Mouse (Mus musculus) left cerebral cortex, postnatal 4 days (tissue): ENCODE results near the gene Mark3. TPM values are rescaled to one million over a fixed set of nuclear protein-coding genes. Genes with fewer than 3 reads are reported as not detected.
"Not testable (repeated sequence)": the region's sequence is repeated elsewhere in the genome, so short reads cannot be mapped to it uniquely, and the experiment has no call there.

Experiments
- DNase-seq: peaks from one replicate; pipeline ENCODE4 v3.0.0-alpha.2; 2022
- intact Hi-C: fragments of 180-260 bp; cut with DNase I; formaldehyde crosslinking; loops from one replicate; pipeline ENCODE4 v1.15.1; 2025
- total RNA-seq, 2 experiments: library from RNA; stranded (reverse); gene quantifications; 2 replicates each; pipeline ENCODE4 v1.2.3; 2021

The Mark3 gene
- total RNA-seq, result 100 to 1,000 TPM; 139 to 141 TPM

GRCm38 (mm10) chr12:111574074-111574886, at the start of gene Mark3:
Mark3 (plus strand) TSS chr12:111574523.
- DNase-seq, result peak; percentile 98
- intact Hi-C loops, result no loop called here

DNA sequence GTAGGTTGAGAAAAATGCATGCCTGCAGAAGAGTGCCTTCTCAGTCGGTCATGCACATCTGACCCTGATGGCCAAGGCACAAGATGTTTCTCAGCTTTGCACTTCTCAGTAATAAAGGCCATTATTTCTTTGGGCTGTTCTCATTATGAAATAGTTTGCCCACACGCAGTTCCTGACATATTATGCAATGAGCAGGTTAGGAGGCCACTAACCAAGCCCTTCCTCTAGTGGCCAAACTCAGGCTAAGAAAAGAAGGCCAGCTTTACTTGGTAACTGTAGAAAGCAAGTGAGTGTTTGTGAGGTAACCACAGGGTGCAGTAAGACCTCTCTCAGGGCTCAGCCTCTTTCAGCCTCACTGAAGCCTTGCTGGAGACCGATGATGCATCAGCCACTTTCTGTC, 49.4 kb upstream of the Mark3 start:
- no peak for DNase-seq
- intact Hi-C loops, result no loop called here

DNA sequence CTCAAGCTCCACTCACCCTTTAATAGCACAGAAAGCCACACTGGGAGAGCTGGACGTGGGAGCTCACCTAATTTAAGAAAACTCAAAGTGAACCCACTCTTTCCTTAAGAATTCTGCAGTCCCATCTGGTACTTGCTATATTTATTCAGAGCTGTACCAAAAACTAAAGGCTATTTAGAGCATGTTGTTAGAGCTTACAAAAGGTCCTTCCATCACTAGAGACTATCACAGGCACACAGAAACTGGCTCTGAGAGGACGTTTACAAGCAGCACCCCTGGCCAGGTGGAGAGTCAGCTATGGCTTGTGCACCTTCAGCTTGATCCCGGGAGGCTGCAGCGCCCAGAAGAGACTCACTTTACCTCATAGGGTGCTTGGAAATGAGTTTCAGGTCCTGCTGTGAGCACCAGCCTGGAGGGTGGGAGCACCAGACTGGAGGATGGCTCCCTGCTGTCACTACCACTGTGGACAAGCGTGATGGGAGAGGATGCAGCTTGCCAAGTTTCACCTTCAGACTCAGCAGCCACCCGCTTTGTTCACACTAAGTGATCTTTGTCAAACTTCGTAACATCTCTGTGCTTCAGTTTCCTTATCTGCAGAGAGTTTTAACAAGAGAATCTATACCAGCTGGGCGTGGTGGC, 46.6 kb upstream of the Mark3 start:
- intact Hi-C loops, result no loop called here
- DNase-seq, result no peak

DNA sequence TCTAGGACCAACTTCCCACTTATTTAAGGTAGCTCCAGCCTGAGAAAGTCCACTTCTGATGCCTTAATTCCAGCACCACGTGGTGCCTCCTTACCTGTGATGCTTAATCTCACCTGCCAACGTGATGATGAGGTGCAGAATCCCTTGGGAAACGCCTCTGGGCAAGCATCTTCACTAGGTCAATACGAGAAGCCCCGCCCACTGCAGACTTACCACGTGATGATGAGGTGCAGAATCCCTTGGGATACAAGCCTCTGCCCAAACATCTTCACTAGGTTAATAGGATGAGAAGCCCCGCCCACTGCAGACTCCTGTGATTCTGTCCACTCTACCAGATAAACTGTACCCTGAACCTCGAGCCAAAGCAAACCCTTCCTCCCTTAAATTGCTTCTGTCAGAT, 45.1 kb upstream of the Mark3 start:
- no peak for DNase-seq
- intact Hi-C loops, result no loop called here

DNA sequence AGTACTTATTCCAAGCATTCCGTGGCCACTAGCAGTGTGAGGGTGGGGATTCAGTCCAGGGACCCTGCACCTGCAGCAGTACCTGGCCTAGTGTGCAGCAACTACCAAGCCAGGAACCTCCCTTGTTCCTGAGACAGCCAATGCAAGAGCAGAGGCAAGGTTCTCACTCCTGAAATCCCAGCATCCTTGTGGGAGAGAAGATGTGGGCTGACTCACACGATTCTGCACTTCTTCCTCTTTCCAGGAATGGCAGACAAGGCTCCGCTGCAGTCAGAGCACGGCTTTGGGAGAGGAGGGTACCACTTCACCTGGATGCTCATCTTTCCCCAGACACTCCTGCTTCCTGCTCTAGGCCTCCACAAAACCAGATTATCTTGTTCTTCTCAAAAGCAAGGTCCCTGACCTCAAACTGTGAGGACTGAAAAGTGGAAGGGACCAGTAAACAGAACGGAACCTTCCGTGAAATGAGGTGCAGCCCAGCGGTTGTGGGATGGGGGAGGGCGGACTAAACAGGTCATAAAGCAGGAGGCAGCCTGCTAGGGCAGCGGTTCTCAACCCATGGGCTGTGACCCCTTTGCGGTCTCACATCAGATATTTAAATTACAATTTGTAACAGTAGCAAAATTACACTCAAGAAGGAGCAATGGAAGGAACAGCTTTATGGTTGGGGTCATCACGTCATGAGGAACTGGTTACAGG, 41.1 kb upstream of the Mark3 start:
- intact Hi-C loops, result no loop called here
- DNase-seq, result no peak

DNA sequence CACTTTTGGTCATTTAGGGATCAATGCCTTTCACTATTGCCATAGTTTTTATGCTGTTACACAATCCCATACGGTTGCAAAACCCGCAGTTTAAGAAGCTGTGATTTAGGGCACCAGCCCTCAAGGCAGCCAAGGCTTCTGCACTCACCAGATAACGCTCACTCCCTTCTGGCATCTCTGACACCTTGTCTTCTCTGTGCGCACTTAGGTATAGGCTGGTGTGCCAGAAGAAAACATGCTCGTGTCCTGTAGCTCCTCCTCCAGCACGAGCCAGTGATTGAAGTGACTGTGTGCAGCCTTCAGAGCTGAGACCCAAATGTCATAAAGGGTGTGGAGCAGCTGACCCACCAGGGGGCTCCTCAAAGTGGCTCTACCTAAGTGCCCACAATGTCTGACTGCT, 39.0 kb upstream of the Mark3 start:
- intact Hi-C loops, result no loop called here

GRCm38 (mm10) chr12:111535762-111536161, 38.6 kb upstream of the Mark3 start:
- intact Hi-C loops, result no loop called here
- no peak for DNase-seq

More for the DNA sequence above, 39.0 kb upstream of the Mark3 start:
- DNase-seq, result no peak

GRCm38 (mm10) chr12:111536746-111537145, 37.6 kb upstream of the Mark3 start:
- intact Hi-C loops, result no loop called here
- no peak for DNase-seq

DNA sequence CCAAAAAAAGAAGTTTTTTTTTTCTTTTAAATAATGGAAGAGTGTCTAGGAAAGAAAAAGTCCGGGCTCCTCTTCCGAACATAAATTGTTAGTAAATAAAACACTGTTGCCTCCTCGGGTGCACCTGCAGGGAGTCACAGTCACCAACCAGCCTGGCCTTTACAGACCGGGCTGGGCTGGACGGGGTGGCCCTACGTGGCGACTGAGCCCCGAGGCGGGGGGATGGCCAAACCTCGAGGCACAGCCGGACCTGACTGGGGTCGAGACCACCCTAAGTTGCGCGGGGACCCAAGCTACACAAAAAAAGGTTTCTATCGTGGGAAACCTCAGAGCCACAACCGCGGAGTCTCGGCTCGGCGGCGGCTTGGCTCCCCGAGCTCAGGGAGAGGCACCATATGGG, 37.0 kb upstream of the Mark3 start:
- DNase-seq, result peak; percentile 49
- intact Hi-C loops, result no loop called here

DNA sequence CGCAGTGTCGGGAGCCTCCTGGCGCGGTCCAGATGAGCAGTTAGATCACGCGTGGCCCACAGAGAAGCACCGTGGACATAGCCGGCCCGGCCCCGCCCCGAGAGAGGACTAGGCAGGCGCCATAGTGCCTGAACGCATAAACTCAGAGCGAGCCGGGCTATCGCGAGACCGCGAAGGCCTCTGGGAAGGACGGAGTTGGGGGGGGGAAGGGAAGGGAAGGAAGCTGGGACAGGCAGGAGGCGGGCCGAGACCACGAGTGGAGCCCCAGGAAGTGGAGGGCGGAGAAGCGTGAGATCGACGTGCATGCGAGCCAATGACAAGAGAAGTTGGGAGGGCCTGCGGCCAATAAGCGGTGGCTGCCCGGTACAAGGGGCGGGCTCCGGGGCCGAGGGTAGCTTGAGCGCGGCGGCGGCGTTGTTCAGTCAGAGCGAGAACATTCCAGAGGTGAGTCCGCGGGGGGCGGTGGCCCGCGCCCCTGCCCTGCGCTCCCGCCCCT, 36.5 kb upstream of the Mark3 start, which contains the start of gene Eif5:
Gene Eif5, plus strand, starts transcription at position 221 of the 496 bp plus-strand sequence.
- DNase-seq, result peak; percentile 100
- intact Hi-C loops, result no loop called here

GRCm38 (mm10) chr12:111538292-111539040, 35.9 kb upstream of the Mark3 start:
- intact Hi-C loops, result no loop called here
- peak; percentile 79 for DNase-seq

- intact Hi-C loops, result no loop called here
- DNase-seq, result no peak
Measured at GRCm38 (mm10) chr12:111539041-111539345, 35.3 kb upstream of the Mark3 start.

- intact Hi-C loops, result no loop called here
- DNase-seq, result no peak
Measured at GRCm38 (mm10) chr12:111547070-111547469, 27.3 kb upstream of the Mark3 start.

DNA sequence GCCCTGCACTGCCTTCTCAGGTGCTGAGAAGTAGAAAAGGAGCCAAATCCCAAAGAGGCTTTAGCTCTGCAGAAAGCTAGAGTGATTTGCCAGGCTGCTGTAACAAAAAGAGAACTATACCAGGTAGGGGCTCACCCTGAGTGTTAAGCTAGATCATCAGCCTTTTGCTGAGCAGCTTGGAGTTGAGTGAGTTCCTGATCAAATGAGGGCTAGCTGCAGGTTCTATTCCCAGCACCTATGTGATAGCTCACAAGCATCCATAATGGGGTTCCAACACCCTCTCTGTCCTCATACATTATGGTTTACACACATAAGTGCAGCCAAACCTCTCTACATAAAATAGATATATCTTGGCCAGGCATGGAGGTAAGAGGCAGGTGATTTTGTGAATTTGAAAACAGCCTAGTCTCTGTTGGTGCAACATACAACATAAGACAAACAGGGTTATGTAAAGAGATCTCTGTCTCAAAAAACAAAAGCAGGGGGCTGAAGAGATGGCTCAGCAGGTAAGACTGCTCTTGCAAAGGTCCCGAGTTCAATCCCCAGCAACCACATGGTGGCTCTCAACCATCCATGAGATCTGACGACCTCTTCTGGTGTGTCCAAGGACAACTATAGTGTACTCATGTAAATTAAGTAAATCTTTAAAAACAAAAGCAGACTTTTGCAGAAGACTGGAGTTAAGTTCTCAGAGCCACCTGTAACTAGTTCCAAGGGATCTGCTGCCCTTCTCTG, 25.6 kb upstream of the Mark3 start:
- intact Hi-C loops, result no loop called here
- DNase-seq, result no peak

DNA sequence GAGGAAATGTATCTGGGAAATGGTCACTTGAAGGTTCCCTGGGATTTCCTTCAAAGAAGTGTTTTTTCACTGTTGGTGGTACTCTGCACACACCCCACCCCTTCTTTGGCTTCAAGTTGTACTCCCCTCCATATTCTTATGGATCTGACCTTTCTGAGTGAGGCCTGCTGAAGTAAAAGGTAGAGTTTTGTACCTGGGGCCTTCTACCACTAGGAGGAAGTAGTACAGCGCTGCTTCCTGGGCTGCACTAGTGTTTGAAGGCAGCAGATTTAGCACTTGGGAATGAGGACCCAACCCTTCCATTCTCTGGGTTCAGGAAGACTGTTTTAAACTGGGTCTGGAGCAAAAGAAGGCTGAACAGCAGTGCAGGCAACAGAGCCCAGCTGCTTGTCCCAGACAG, 23.6 kb upstream of the Mark3 start:
- no peak for DNase-seq
- intact Hi-C loops, result no loop called here

GRCm38 (mm10) chr12:111552342-111552741, 22.0 kb upstream of the Mark3 start:
- DNase-seq, result no peak
- intact Hi-C loops, result no loop called here

DNA sequence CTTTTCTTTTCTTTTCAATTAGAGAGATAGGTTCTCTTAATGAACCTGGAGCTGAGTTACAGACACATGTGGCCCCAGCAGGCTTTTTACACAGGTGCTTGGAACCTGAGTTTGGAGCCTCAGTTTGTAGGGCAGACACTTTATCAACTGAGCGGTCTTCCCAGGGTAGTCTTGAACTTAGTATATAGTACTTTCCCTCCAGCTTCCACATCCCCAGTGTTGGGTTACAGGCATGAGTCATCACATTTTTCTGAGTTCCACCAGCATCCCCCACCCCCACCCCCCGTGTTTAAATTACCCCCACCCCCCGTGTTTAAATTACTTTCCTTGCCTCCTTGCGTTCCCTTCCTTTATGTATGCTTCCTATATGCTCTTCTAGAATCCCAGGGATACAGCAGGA, 19.0 kb upstream of the Mark3 start:
- DNase-seq, result no peak
- intact Hi-C loops, result no loop called here

DNA sequence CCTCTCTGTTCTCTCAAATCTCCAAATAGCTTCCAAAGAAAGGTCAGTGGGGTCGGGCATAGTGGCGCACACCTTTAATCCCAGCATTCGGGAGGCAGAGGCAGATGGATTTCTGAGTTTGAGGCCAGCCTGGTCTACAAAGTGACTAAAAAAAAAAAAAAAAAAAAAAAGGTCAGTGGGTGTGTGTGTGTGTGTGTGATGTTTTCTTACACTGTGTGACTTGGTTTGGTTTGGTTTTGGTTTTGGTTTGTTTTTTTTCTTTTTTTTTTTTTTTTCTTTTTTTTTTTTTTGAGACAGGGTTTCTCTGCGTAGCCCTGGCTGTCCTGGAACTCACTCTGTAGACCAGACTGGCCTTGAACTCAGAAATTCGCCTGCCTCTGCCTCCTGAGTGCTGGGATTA, 18.4 kb upstream of the Mark3 start:
- intact Hi-C loops, DNase-seq: not testable (repeated sequence)

DNA sequence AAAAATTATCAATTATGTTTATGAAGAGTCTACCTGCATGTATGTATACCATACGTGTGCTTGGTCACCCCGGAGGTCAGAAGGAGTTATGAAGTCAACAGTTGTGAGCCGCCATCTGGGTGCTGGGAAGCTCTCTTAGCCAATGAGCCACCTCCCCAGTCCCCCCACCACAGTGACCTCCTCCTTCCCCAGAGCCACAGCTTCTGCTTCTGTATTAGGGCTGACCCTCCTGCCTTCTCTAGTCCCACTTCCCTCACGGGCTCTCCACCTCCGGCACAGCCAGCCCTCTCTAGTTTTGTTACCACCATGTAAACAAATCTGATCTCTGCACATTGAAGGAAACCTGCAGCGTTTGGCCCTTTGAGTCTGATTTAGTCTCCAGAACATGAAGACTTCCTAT, 16.8 kb upstream of the Mark3 start:
- no peak for DNase-seq
- intact Hi-C loops, result no loop called here

DNA sequence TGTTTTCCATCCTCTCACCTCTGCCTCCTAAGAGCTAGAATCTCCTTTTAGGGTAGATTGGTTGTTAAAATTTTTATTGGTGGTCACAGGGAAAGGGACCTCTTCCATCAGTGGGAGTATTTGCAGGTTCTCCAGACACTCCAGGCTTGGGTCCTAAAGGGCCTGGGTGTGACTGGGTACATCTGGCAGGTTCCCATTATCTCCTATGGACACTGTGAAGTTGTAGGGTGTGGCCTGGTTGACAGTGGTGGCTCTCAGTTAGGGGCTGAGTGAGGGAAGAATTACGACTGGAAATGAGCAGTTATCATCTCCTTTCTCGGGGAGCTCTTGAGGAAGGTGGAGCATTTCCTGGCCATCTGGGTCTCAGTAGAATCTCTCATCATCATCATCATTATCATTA, 15.7 kb upstream of the Mark3 start:
- DNase-seq, result no peak
- intact Hi-C loops, result no loop called here
